Mouse (Mus musculus): Measurements from ENCODE around the gene Fam110a. TPM values are rescaled to one million over a fixed set of nuclear protein-coding genes. Genes with fewer than 3 reads are reported as not detected.

Gene Fam110a
- 61.2 and 62.8 TPM in 2 replicates for polyA plus RNA-seq (2015; fragmentation: Nextera tagmentation; extraction: Ambion mirVana)

GRCm38 (mm10) chr2:151979470-151980354, at the start of gene Fam110a:
Gene Fam110a (minus strand): TSS chr2:151980219.
- Histone ChIP-seq H3K27ac (peak within 1 kb of the TSS; percentile 73), H3K27me3 (replicated peaks) (no peaks in the 10 kb centered on the region), H3K4me2 (peak within 1 kb of the TSS; percentile 68), H3K36me3 (replicated peaks) (no peaks in the 10 kb centered on the region), H3K4me1 (peaks cover 26% of the 10 kb centered on the region), H3K9ac (peak within 1 kb of the TSS; percentile 78), H3K4me3 (peak within 1 kb of the TSS; percentile 84), H3K9me3 (no peaks in the 10 kb centered on the region)
- ATAC-seq (replicated peaks): peak; percentile 91
- WGBS: 0% methylated on average over 46 of the region's 46 CpGs

DNA sequence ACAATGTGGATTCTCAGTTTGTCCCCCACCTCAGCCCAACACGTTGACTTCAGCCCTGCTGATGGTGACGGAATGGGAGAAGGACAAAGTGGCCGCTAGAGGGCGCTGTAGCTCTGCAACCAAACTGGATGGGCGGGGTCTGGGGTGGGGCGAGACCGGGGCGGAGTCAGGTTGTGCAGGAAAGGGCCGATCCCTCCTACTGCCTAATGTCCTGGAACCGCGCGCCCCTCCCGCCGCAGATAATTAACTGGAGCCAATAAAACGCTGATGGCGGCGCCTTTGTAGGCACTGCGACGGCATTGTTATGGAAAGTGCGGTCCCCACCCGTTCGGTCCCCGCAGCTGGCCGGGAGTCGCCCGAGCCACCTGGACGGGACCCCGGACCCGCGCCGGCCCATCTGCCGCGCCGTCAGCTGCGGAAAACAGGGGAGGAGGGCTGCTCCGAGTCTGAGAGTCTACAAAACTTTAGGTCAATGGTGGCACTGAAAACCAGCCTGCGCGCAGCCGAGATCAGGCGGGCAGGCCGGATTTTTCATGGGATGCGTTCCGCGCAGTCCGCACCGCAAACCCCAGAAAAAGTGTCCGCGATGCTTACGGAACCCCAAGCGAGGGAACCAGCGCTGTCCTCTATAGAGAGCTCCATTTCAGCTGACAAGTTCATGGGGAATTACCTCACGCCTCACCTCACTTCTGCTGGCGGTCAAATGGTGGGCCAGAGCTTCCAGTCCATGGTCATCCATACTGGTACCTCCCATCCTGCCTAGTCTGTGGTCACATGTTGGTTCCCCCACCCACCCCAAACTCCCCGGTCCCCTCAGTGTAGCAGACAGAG, 49.4 kb upstream of the Fam110a start:
- Histone ChIP-seq H3K4me3 (peak overlapping the region; percentile 63), H3K27ac (peak overlapping the region; percentile 62), H3K9ac (peak overlapping the region; percentile 55), H3K4me1 (peaks cover 15% of the 10 kb centered on the region), H3K27me3 (replicated peaks) (no peaks in the 10 kb centered on the region), H3K9me3 (no peaks in the 10 kb centered on the region), H3K4me2 (peak overlapping the region; percentile 90), H3K36me3 (replicated peaks) (no peaks in the 10 kb centered on the region)
- peak; percentile 94 for ATAC-seq (replicated peaks)
- WGBS: under 1% methylated on average over 54 of the region's 54 CpGs

GRCm38 (mm10) chr2:152024883-152025422, 44.9 kb upstream of the Fam110a start:
- no peak for ATAC-seq (replicated peaks)
- Histone ChIP-seq H3K4me3 (no peak overlapping the region), H3K9me3 (no peaks in the 10 kb centered on the region), H3K9ac (no peak overlapping the region), H3K4me1 (peaks cover 13% of the 10 kb centered on the region), H3K36me3 (replicated peaks) (no peaks in the 10 kb centered on the region), H3K4me2 (no peak overlapping the region), H3K27me3 (replicated peaks) (no peaks in the 10 kb centered on the region), H3K27ac (no peak overlapping the region)
- 33% methylated on average over 11 of the region's 11 CpGs for WGBS

- Histone ChIP-seq H3K9me3 (no peaks in the 10 kb centered on the region), H3K4me3 (no peak overlapping the region), H3K27me3 (replicated peaks) (no peaks in the 10 kb centered on the region), H3K27ac (no peak overlapping the region), H3K36me3 (replicated peaks) (no peaks in the 10 kb centered on the region), H3K9ac (no peak overlapping the region), H3K4me1 (0 out of 2 replicates have a peak, but pooled peaks cover 5% of the 10 kb centered on the region), H3K4me2 (no peak overlapping the region)
- ATAC-seq (replicated peaks): no peak
Measured at GRCm38 (mm10) chr2:152022022-152022421, 42.0 kb upstream of the Fam110a start.

- Histone ChIP-seq H3K9me3 (no peaks in the 10 kb centered on the region), H3K4me2 (no peak overlapping the region), H3K4me3 (no peak overlapping the region), H3K27ac (no peak overlapping the region), H3K9ac (no peak overlapping the region), H3K4me1 (peaks cover 5% of the 10 kb centered on the region; the same call in 1 of the 2 replicates), H3K36me3 (replicated peaks) (no peaks in the 10 kb centered on the region), H3K27me3 (replicated peaks) (no peaks in the 10 kb centered on the region)
- ATAC-seq (replicated peaks): peak; percentile 58; the same call in 1 of the 2 replicates
- WGBS: 29% methylated on average over 6 of the region's 6 CpGs
Measured at GRCm38 (mm10) chr2:152020255-152020654, 40.2 kb upstream of the Fam110a start.

DNA sequence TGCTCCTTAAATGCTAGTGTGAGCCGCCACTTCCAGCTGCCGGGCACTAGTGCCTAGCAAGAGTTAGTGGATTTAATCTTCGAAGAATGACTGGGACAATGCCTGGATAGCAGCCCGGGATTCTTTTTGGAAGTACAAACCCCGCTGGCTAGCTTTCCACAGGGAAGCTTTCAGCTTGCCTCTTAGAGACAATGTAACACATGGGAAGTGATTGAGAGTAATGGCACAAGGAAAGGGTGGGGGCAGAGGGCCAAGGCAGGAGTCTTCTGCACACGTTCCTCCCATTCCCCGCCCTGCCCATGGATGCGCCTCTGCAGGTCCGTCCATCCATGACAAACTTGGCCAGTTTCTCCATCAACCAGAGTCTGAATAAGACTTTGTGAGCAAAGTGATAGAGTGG, 36.6 kb upstream of the Fam110a start:
- H3K36me3 ChIP-seq (replicated peaks): no peaks in the 10 kb centered on the region
- no peak overlapping the region for H3K4me2 ChIP-seq
- no peak for ATAC-seq (replicated peaks)
- no peak overlapping the region for H3K27ac ChIP-seq
- no peaks in the 10 kb centered on the region for H3K27me3 ChIP-seq (replicated peaks)
- no peaks in the 10 kb centered on the region for H3K9me3 ChIP-seq
- H3K4me3 ChIP-seq: no peak overlapping the region
- no peak overlapping the region for H3K9ac ChIP-seq
- H3K4me1 ChIP-seq: no peaks in the 10 kb centered on the region; the same call in 1 of the 2 replicates
- WGBS: 40% methylated on average over 9 of the region's 9 CpGs

GRCm38 (mm10) chr2:152015997-152016396, 36.0 kb upstream of the Fam110a start:
- ATAC-seq (replicated peaks): no peak
- H3K27me3 ChIP-seq (replicated peaks): no peaks in the 10 kb centered on the region

GRCm38 (mm10) chr2:152012701-152013100, 32.7 kb upstream of the Fam110a start:
- H3K36me3 ChIP-seq (replicated peaks): no peaks in the 10 kb centered on the region
- H3K9ac ChIP-seq: no peak overlapping the region
- no peaks in the 10 kb centered on the region; the same call in 1 of the 2 replicates for H3K4me1 ChIP-seq
- no peaks in the 10 kb centered on the region for H3K9me3 ChIP-seq
- 78% methylated on average over 2 of the region's 2 CpGs for WGBS
- no peak overlapping the region for H3K4me2 ChIP-seq
- no peak overlapping the region for H3K4me3 ChIP-seq
- H3K27ac ChIP-seq: no peak overlapping the region
- H3K27me3 ChIP-seq (replicated peaks): no peaks in the 10 kb centered on the region
- no peak for ATAC-seq (replicated peaks)

More at GRCm38 (mm10) chr2:152015997-152016396, 36.0 kb upstream of the Fam110a start:
- 36% methylated on average over 4 of the region's 4 CpGs for WGBS
- no peaks in the 10 kb centered on the region for H3K9me3 ChIP-seq
- no peaks in the 10 kb centered on the region; the same call in 1 of the 2 replicates for H3K4me1 ChIP-seq
- no peak overlapping the region for H3K4me3 ChIP-seq
- H3K4me2 ChIP-seq: no peak overlapping the region
- H3K27ac ChIP-seq: no peak overlapping the region
- no peaks in the 10 kb centered on the region for H3K36me3 ChIP-seq (replicated peaks)
- no peak overlapping the region for H3K9ac ChIP-seq

- Histone ChIP-seq H3K27me3 (replicated peaks) (no peaks in the 10 kb centered on the region), H3K36me3 (replicated peaks) (no peaks in the 10 kb centered on the region), H3K9ac (no peak overlapping the region), H3K27ac (no peak overlapping the region), H3K9me3 (no peaks in the 10 kb centered on the region), H3K4me2 (no peak overlapping the region), H3K4me1 (no peaks in the 10 kb centered on the region; the same call in 1 of the 2 replicates), H3K4me3 (no peak overlapping the region)
- no peak for ATAC-seq (replicated peaks)
- 82% methylated on average over 4 of the region's 4 CpGs for WGBS
Measured at GRCm38 (mm10) chr2:152012222-152012621, 32.2 kb upstream of the Fam110a start.

DNA sequence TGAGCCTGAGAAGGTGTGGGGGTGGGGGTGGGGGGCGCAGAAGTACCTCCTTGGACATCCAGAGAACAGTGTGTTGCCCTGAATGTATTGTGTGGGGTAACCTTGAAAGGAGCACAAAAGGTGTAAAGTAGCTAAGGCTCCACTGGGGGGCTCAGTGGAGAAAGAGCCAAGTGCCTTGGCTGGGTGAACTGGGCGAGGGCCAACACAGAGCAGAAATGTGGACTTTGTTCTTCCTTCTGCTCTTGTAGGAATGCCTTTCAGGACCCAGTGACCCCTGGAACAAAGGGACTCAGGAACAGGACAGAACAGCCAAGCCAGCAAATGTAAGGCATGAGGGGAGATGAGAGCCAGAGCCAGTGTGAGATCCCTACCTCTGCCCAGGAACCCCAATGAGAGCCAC, 31.7 kb upstream of the Fam110a start:
- ATAC-seq (replicated peaks): no peak
- no peaks in the 10 kb centered on the region for H3K36me3 ChIP-seq (replicated peaks)
- H3K27me3 ChIP-seq (replicated peaks): no peaks in the 10 kb centered on the region
- H3K9me3 ChIP-seq: no peaks in the 10 kb centered on the region
- H3K4me3 ChIP-seq: no peak overlapping the region
- no peaks in the 10 kb centered on the region; the same call in 1 of the 2 replicates for H3K4me1 ChIP-seq
- no peak overlapping the region for H3K4me2 ChIP-seq
- H3K27ac ChIP-seq: no peak overlapping the region
- H3K9ac ChIP-seq: no peak overlapping the region
- WGBS: 39% methylated on average over 2 of the region's 2 CpGs

DNA sequence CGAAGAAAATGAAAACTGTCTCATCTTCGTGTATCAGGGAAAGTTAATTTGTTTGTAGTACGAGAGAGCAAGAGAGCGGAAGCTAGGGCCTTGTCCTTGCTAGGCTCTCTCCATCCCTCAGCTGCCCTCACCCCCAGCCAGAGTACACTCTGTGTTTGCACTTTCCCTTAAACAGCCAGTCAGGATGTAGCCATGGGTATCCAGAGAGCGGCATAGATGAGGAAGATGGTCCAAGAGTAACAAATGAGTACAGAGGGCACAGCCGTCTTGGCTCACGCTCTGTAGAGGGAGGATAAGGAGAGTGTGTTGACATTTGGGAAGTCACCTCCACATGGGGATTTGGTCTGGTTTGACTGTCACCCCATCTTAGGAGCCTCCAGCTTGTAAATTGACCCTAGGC, 30.6 kb upstream of the Fam110a start:
- H3K4me3 ChIP-seq: no peak overlapping the region
- 86% methylated on average over 7 of the region's 7 CpGs for WGBS

GRCm38 (mm10) chr2:152010251-152010650, 30.2 kb upstream of the Fam110a start:
- 87% methylated on average over 9 of the region's 9 CpGs for WGBS
- no peaks in the 10 kb centered on the region for H3K4me1 ChIP-seq
- H3K27ac ChIP-seq: no peak overlapping the region
- H3K4me2 ChIP-seq: no peak overlapping the region
- no peak overlapping the region for H3K9ac ChIP-seq
- H3K4me3 ChIP-seq: no peak overlapping the region
- no peaks in the 10 kb centered on the region for H3K9me3 ChIP-seq
- no peaks in the 10 kb centered on the region for H3K36me3 ChIP-seq (replicated peaks)
- H3K27me3 ChIP-seq (replicated peaks): no peaks in the 10 kb centered on the region
- ATAC-seq (replicated peaks): no peak

More for the DNA sequence above, 30.6 kb upstream of the Fam110a start:
- H3K27me3 ChIP-seq (replicated peaks): no peaks in the 10 kb centered on the region
- H3K36me3 ChIP-seq (replicated peaks): no peaks in the 10 kb centered on the region
- no peak for ATAC-seq (replicated peaks)
- H3K4me1 ChIP-seq: no peaks in the 10 kb centered on the region
- no peaks in the 10 kb centered on the region for H3K9me3 ChIP-seq
- H3K4me2 ChIP-seq: no peak overlapping the region
- H3K9ac ChIP-seq: no peak overlapping the region
- H3K27ac ChIP-seq: no peak overlapping the region

All from midbrain, embryonic 15.5 days (tissue).